22 mouse cellular contexts compared by ENCODE assay signal in genomic region chr2:73146111-73146510, GRCm38 (mm10).
DNase-seq lines count a peak whose midpoint lies in the region; ATAC-seq and TF ChIP-seq lines count a peak whose summit lies in the region.
"Had no signal": no experiment of that assay in that cellular context is flagged by ENCODE, and none has a peak within 500 bp of the region (broad histone marks: within the 10 kb centered on the region; RNA-seq: fewer than 3 reads in every experiment).

No protein-coding gene starts in this region.

- no peak overlapping the region for H3K27ac ChIP-seq in forebrain, embryonic 14.5 days (ENCODE audit: low read depth, low read length)
- H3K27ac ChIP-seq: embryonic facial prominence, embryonic 15.5 days; forebrain, embryonic 15.5 days; hindbrain, postnatal 0 days; kidney, embryonic 15.5 days; midbrain, embryonic 13.5 days had no signal

- ATAC-seq in G1E (ENCODE audit: extremely low read depth, insufficient number of reproducible peaks, low FRiP score, poor library complexity, severe bottlenecking): peak; percentile 34; the same call in 1 of the 2 replicates
- ATAC-seq in granulocyte monocyte progenitor cell, adult 5-6 weeks (replicated peaks; ENCODE audit: poor library complexity, severe bottlenecking): peak; percentile 72
- no peak for ATAC-seq in CD4-positive, CD25-positive, alpha-beta regulatory T cell, adult 4 months
- no peak for ATAC-seq in forebrain, embryonic 14.5 days
- ATAC-seq: forebrain, embryonic 15.5 days; hindbrain, postnatal 0 days; midbrain, embryonic 13.5 days; Patski had no signal

- H3K9me3 ChIP-seq in G1E (replicated peaks): no peaks in the 10 kb centered on the region
- no peaks in the 10 kb centered on the region for H3K9me3 ChIP-seq in forebrain, embryonic 14.5 days (replicated peaks; ENCODE audit: control insufficient read depth, low read length)
- H3K9me3 ChIP-seq: embryonic facial prominence, embryonic 15.5 days; forebrain, embryonic 15.5 days; heart, embryonic 12.5 days; kidney, embryonic 15.5 days; midbrain, embryonic 13.5 days had no signal

- H3K4me2 ChIP-seq in forebrain, embryonic 14.5 days (ENCODE audit: low read length): no peak overlapping the region
- H3K4me2 ChIP-seq: embryonic facial prominence, embryonic 15.5 days; forebrain, embryonic 15.5 days; heart, embryonic 12.5 days; kidney, embryonic 15.5 days; midbrain, embryonic 13.5 days had no signal

- H3K36me3 ChIP-seq in G1E (replicated peaks): peaks cover 50% of the 10 kb centered on the region
- H3K36me3 ChIP-seq in forebrain, embryonic 14.5 days (ENCODE audit: control insufficient read depth, insufficient read depth, low read length): no peaks in the 10 kb centered on the region
- H3K36me3 ChIP-seq: forebrain, embryonic 15.5 days; heart, embryonic 12.5 days; kidney, embryonic 15.5 days; midbrain, embryonic 13.5 days had no signal

- DNase-seq in G1E (ENCODE audit: low spot score): no peak
- DNase-seq in thymus, adult 18-20 months: peak; percentile 9 to 24
- peak; percentile 21 to 46 for DNase-seq in thymus, postnatal 36 days
- DNase-seq in urinary bladder, postnatal 14 days (ENCODE audit: low spot score): no peak
- DNase-seq in forebrain, embryonic 14.5 days (ENCODE audit: low spot score): no peak
- DNase-seq: adrenal gland, adult 2 months; cerebellum, adult 8-10 months; cerebellum, postnatal 36 days; heart, adult 11 months; heart, postnatal 10 days; kidney, adult 11 months; layer of hippocampus, adult 9-11 months; lung, postnatal 4 days had no signal

- peaks cover 3% of the 10 kb centered on the region; the same call in 1 of the 2 replicates for H3K4me1 ChIP-seq in G1E (ENCODE audit: insufficient read depth, low read depth, low read length)
- peaks cover 11% of the 10 kb centered on the region; the same call in 1 of the 2 replicates for H3K4me1 ChIP-seq in forebrain, embryonic 14.5 days (ENCODE audit: control insufficient read depth, insufficient read depth, low read length)
- H3K4me1 ChIP-seq: embryonic facial prominence, embryonic 15.5 days; heart, embryonic 12.5 days had no signal

- H3K27me3 ChIP-seq in G1E (ENCODE audit: insufficient read depth, low read length): no peaks in the 10 kb centered on the region
- H3K27me3 ChIP-seq in forebrain, embryonic 14.5 days (replicated peaks; ENCODE audit: control insufficient read depth, insufficient read depth, low read length): no peaks in the 10 kb centered on the region
- H3K27me3 ChIP-seq: embryonic facial prominence, embryonic 15.5 days; forebrain, embryonic 15.5 days; heart, embryonic 12.5 days; kidney, embryonic 15.5 days; Patski had no signal

- WGBS in forebrain, embryonic 14.5 days: 87% methylated on average over 2 of the region's 2 CpGs

- H3K9ac ChIP-seq in forebrain, embryonic 14.5 days (ENCODE audit: low read length): no peak overlapping the region
- H3K9ac ChIP-seq: embryonic facial prominence, embryonic 15.5 days; forebrain, embryonic 15.5 days; heart, embryonic 12.5 days; kidney, embryonic 15.5 days; midbrain, embryonic 13.5 days had no signal

- H3K4me3 ChIP-seq in G1E (ENCODE audit: low read depth, low read length): no peak overlapping the region
- no peak overlapping the region for H3K4me3 ChIP-seq in forebrain, embryonic 14.5 days (ENCODE audit: low read depth, low read length)
- H3K4me3 ChIP-seq: embryonic facial prominence, embryonic 15.5 days; forebrain, embryonic 15.5 days; heart, embryonic 12.5 days; kidney, embryonic 15.5 days; midbrain, embryonic 13.5 days had no signal

- TF ChIP-seq CTCF in G1E (IDR thresholded peaks at IDR 0.05; ENCODE audit: low read depth, low read length): no peak

Comparison
In these comparisons a context has a peak if more than half of its experiments do, and no peak if none do; other contexts are left out.
1. ATAC-seq: peak in G1E (single experiment) and granulocyte monocyte progenitor cell, adult 5-6 weeks (single experiment); none in CD4-positive, CD25-positive, alpha-beta regulatory T cell, adult 4 months (single experiment) and forebrain, embryonic 14.5 days (single experiment).
2. DNase-seq: peak in thymus, adult 18-20 months (2 of 2) and thymus, postnatal 36 days (2 of 2); none in G1E (single experiment), urinary bladder, postnatal 14 days (single experiment) and forebrain, embryonic 14.5 days (single experiment).